Mouse (Mus musculus) neutrophil, adult 65 days (primary cell): ENCODE data around the gene Lamc1. TPM values are rescaled to one million over a fixed set of nuclear protein-coding genes. Genes with fewer than 3 reads are reported as not detected.

Experiments
- total RNA-seq: library from RNA; stranded (reverse); gene quantifications from 2 replicates; pipeline ENCODE4 v1.2.4, GENCODE M21; 2023

Lamc1 gene
- total RNA-seq, result 0.95 and 1.1 TPM in 2 replicates

DNA sequence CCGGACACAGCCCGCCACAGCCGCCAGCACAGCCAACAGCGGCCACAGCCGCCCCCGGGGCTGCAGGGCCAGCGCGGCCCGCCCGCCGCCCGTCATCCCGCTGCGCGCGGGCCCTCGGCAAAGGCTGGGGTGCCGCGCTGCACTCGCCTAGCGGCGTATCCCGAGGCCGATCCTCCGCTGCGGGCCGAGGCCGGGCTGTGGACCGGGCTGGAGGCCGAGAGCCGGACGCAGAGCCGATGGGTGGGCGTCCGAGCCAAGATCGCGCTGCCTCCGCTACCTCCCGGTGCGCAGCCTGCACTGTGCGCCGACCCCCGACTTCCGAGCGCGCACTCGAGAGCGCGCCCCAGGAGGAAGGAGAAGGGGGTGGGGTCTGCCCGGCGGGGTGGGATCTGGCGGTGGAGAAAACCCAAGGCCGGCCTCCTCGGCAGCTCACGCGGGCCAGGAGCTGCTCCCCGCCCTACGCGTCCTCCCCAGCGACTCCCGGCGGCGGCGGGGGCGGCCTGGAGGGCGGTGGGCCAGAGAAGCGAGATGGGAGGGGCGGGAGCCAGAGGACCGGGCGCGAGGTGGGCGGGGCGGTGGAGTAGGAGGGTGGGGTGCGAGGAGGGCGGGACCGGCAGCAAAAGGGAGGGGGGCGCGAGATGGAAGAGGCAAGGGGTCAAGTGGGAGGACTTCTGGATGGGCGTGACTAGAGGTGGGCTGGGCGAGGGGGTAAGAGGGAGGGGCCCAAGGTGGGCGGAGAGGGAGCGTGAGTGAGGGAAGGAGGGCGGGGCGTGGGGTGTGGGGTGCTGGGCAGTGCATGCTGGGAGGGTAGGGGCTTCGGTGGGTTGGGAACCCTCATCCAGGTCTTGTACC lies at the start of gene Lamc1:
Lamc1 (minus strand) TSS at position 343 of the 852 bp plus-strand sequence.

DNA sequence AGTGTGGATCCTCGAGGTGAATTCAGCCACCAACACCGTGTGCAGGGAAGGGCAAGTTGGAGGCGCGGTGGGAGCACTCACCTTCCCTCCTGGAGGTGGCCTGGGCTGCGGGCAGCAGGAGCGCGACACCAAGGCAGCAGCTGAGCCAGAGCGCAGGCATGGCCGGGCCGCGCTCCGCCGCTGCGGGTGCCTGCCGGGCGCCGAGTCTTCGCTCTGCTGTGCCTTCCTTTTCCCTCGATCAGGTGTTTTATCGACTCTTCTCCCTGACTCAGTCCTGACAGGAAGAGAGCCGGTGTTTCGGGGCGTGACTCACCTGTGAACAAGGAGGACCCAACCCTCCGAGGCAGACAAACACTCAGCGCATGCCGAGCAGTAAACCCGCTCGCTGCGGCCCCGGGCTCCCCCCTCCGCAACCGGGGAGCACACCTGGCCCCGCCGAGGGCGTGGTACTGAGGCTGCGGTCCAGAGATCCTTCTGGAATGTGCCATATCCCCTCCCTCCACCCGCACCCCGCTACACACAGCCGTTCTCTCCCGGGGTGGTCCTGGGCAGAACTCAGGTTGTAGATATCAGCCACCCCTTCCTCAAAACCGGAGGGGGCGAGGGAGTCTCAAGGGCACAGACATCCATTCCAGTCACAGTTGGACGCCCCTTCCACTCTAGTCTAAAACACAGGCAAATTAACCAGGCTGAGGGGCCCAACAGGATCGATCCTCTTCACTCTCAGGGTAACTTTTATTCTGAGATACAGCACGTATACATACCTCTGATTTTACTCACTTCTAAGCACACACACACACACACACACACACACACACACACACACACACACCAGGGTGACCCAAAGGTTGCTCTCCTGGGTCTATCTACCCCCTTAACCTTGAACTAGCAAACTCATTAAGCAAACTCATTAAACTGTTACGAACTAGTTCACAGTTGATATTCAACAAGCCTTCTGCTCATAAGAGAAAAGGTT lies 146.5 kb downstream of the Lamc1 start, which contains the start of gene Lamc2:
Lamc2 (minus strand) TSS at position 620 of the 976 bp plus-strand sequence.

Other genes starting within 250 kb of the Lamc1 start
- not detected in 2 replicates for gene Lamc2, start 146.3 kb downstream of the Lamc1 start, total RNA-seq
- 0.43 and 0.44 TPM in 2 replicates for gene Shcbp1l, start 92.4 kb upstream of the Lamc1 start, total RNA-seq
- 93.1 and 114 TPM in 2 replicates for gene Dhx9, start 154.9 kb upstream of the Lamc1 start, total RNA-seq
- gene Npl, start 217.3 kb upstream of the Lamc1 start, total RNA-seq, result 1.9 and 2.2 TPM in 2 replicates